Mouse (Mus musculus): ENCODE measurements around the gene Cdt1. TPM values are rescaled to one million over a fixed set of nuclear protein-coding genes. Genes with fewer than 3 reads are reported as not detected.

Cdt1 gene
- polyA plus RNA-seq, 1 experiment from 2014 or later = 23.9 TPM

GRCm38 (mm10) chr8:122551265-122552051, 16.4 kb upstream of the Cdt1 start, which contains the start of gene Piezo1:
Gene Piezo1 (minus strand): TSS chr8:122551329.
- H3K4me1 ChIP-seq = peaks cover 28% of the 10 kb centered on the region
- H3K27me3 ChIP-seq = peaks cover 34% of the 10 kb centered on the region
- H3K36me3 ChIP-seq = no peaks in the 10 kb centered on the region
- ATAC-seq (ENCODE audit: low FRiP score) = peak; percentile 47; the same call in 1 of the 2 replicates
- H3K4me2 ChIP-seq (replicated peaks) = peak within 1 kb of the TSS; percentile 92
- H3K27ac ChIP-seq = peak within 1 kb of the TSS; percentile 66; the same call in 1 of the 2 replicates
- peak within 1 kb of the TSS; percentile 64 for H3K9ac ChIP-seq
- no peaks in the 10 kb centered on the region for H3K9me3 ChIP-seq (replicated peaks)
- H3K4me3 ChIP-seq = peak within 1 kb of the TSS; percentile 55
- WGBS = 12% methylated on average over 56 of the region's 56 CpGs

GRCm38 (mm10) chr8:122554786-122555185, 13.0 kb upstream of the Cdt1 start:
- ATAC-seq (ENCODE audit: low FRiP score) = no peak
- Histone ChIP-seq H3K4me2 (replicated peaks) (no peak overlapping the region), H3K9me3 (replicated peaks) (no peaks in the 10 kb centered on the region), H3K4me1 (peaks cover 34% of the 10 kb centered on the region), H3K36me3 (no peaks in the 10 kb centered on the region), H3K27ac (no peak overlapping the region), H3K27me3 (peaks cover 24% of the 10 kb centered on the region), H3K9ac (no peak overlapping the region), H3K4me3 (no peak overlapping the region)
- 89% methylated on average over 6 of the region's 6 CpGs for WGBS

GRCm38 (mm10) chr8:122556030-122557009, 11.5 kb upstream of the Cdt1 start:
- WGBS = 74% methylated on average over 12 of the region's 12 CpGs
- Histone ChIP-seq H3K9me3 (replicated peaks) (no peaks in the 10 kb centered on the region), H3K4me2 (replicated peaks) (no peak overlapping the region), H3K4me1 (peaks cover 19% of the 10 kb centered on the region; the same call in 1 of the 2 replicates), H3K9ac (no peak overlapping the region), H3K36me3 (no peaks in the 10 kb centered on the region), H3K27ac (no peak overlapping the region), H3K4me3 (no peak overlapping the region), H3K27me3 (peaks cover 9% of the 10 kb centered on the region)
- ATAC-seq (ENCODE audit: low FRiP score) = no peak

GRCm38 (mm10) chr8:122557248-122558038, 10.4 kb upstream of the Cdt1 start:
- Histone ChIP-seq H3K4me2 (replicated peaks) (no peak overlapping the region), H3K27ac (no peak overlapping the region), H3K27me3 (no peaks in the 10 kb centered on the region), H3K4me1 (peaks cover 17% of the 10 kb centered on the region; the same call in 1 of the 2 replicates), H3K36me3 (no peaks in the 10 kb centered on the region), H3K9ac (no peak overlapping the region), H3K9me3 (replicated peaks) (no peaks in the 10 kb centered on the region), H3K4me3 (no peak overlapping the region)
- no peak for ATAC-seq (ENCODE audit: low FRiP score)
- 49% methylated on average over 10 of the region's 10 CpGs for WGBS

GRCm38 (mm10) chr8:122558671-122559349, 9.0 kb upstream of the Cdt1 start:
- WGBS = 31% methylated on average over 6 of the region's 12 CpGs
- H3K36me3 ChIP-seq = no peaks in the 10 kb centered on the region
- no peak overlapping the region for H3K9ac ChIP-seq
- no peak for ATAC-seq (ENCODE audit: low FRiP score)
- H3K4me2 ChIP-seq (replicated peaks) = no peak overlapping the region
- no peaks in the 10 kb centered on the region for H3K9me3 ChIP-seq (replicated peaks)
- peaks cover 17% of the 10 kb centered on the region; the same call in 1 of the 2 replicates for H3K4me1 ChIP-seq
- no peak overlapping the region for H3K4me3 ChIP-seq
- H3K27ac ChIP-seq = no peak overlapping the region
- H3K27me3 ChIP-seq = no peaks in the 10 kb centered on the region

GRCm38 (mm10) chr8:122561199-122561598, 6.6 kb upstream of the Cdt1 start:
- H3K4me3 ChIP-seq = no peak overlapping the region
- WGBS = 84% methylated on average over 5 of the region's 5 CpGs
- H3K9ac ChIP-seq = no peak overlapping the region
- no peak overlapping the region for H3K4me2 ChIP-seq (replicated peaks)
- H3K36me3 ChIP-seq = no peaks in the 10 kb centered on the region
- no peaks in the 10 kb centered on the region for H3K9me3 ChIP-seq (replicated peaks)
- peaks cover 17% of the 10 kb centered on the region for H3K4me1 ChIP-seq
- no peaks in the 10 kb centered on the region for H3K27me3 ChIP-seq
- no peak for ATAC-seq (ENCODE audit: low FRiP score)
- no peak overlapping the region for H3K27ac ChIP-seq

- WGBS = 86% methylated on average over 25 of the region's 25 CpGs
- 0 out of 2 replicates have a peak, but pooled peaks cover 2% of the 10 kb centered on the region for H3K36me3 ChIP-seq
- H3K4me3 ChIP-seq = no peak overlapping the region
- H3K27ac ChIP-seq = no peak overlapping the region
- no peak overlapping the region for H3K4me2 ChIP-seq (replicated peaks)
- H3K27me3 ChIP-seq = no peaks in the 10 kb centered on the region
- ATAC-seq (ENCODE audit: low FRiP score) = no peak
- peaks cover 23% of the 10 kb centered on the region for H3K4me1 ChIP-seq
- no peaks in the 10 kb centered on the region for H3K9me3 ChIP-seq (replicated peaks)
- no peak overlapping the region for H3K9ac ChIP-seq
Measured at GRCm38 (mm10) chr8:122564363-122565352, 3.2 kb upstream of the Cdt1 start.

- no peaks in the 10 kb centered on the region for H3K27me3 ChIP-seq
- WGBS = 43% methylated on average over 6 of the region's 6 CpGs
- ATAC-seq (ENCODE audit: low FRiP score) = peak; percentile 20; the same call in 1 of the 2 replicates
Measured at GRCm38 (mm10) chr8:122566766-122567165, 1.0 kb upstream of the Cdt1 start.

GRCm38 (mm10) chr8:122568109-122568504, 292 bp downstream of the Cdt1 start:
- Histone ChIP-seq H3K9ac (peak overlapping the region; percentile 83), H3K4me3 (peak overlapping the region; percentile 78), H3K9me3 (replicated peaks) (no peaks in the 10 kb centered on the region), H3K27ac (peak overlapping the region; percentile 86), H3K27me3 (no peaks in the 10 kb centered on the region), H3K36me3 (peaks cover 35% of the 10 kb centered on the region), H3K4me2 (replicated peaks) (peak overlapping the region; percentile 91), H3K4me1 (peaks cover 25% of the 10 kb centered on the region)
- WGBS = under 1% methylated on average over 34 of the region's 34 CpGs
- ATAC-seq (ENCODE audit: low FRiP score) = peak; percentile 51

More at GRCm38 (mm10) chr8:122566766-122567165, 1.0 kb upstream of the Cdt1 start:
- Histone ChIP-seq H3K9me3 (replicated peaks) (no peaks in the 10 kb centered on the region), H3K4me3 (peak overlapping the region; percentile 78), H3K36me3 (peaks cover 23% of the 10 kb centered on the region), H3K9ac (peak overlapping the region; percentile 83), H3K27ac (peak overlapping the region; percentile 86), H3K4me1 (peaks cover 24% of the 10 kb centered on the region), H3K4me2 (replicated peaks) (peak overlapping the region; percentile 91)

GRCm38 (mm10) chr8:122568881-122569309, 1.1 kb downstream of the Cdt1 start:
- Histone ChIP-seq H3K9me3 (replicated peaks) (no peaks in the 10 kb centered on the region), H3K4me1 (peaks cover 31% of the 10 kb centered on the region), H3K36me3 (peaks cover 35% of the 10 kb centered on the region), H3K27me3 (no peaks in the 10 kb centered on the region), H3K9ac (peak overlapping the region; percentile 83), H3K4me2 (replicated peaks) (peak overlapping the region; percentile 91), H3K27ac (no peak overlapping the region), H3K4me3 (peak overlapping the region; percentile 78)
- no peak for ATAC-seq (ENCODE audit: low FRiP score)
- 8% methylated on average over 10 of the region's 10 CpGs for WGBS

Data from hindbrain, embryonic 12.5 days (tissue).